12 mouse cellular contexts compared by ENCODE assay signal in the genomic region with DNA sequence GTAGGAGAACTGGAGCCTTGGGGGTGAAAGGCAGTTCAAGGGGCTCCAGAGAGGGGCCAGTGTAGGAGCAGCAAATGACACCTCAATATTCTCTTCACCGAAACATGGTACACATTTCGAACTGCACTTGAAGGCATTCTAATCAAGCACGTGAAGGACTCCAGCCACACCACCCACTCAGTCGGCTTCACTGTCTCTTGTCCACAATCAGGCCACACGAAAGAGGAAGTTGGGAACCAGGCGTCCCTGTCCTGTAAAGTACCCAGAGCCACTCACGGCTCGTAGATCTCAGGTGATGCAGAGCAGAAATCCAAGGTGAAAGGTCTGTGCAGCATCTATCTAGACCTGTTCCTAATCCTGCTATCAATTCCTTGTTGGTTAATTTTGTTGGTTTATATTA.
"Had no signal": no experiment of that assay in that cellular context is flagged by ENCODE, and none has a peak within 500 bp of the region (broad histone marks: within the 10 kb centered on the region; RNA-seq: fewer than 3 reads in every experiment).

No protein-coding gene starts in this region.

- H3K36me3 ChIP-seq: intestine, embryonic 15.5 days; kidney, embryonic 15.5 days; limb, embryonic 13.5 days; midbrain, embryonic 13.5 days; neural tube, embryonic 15.5 days had no signal

- H3K4me2 ChIP-seq: intestine, embryonic 15.5 days; kidney, embryonic 15.5 days; limb, embryonic 13.5 days; midbrain, embryonic 13.5 days; neural tube, embryonic 15.5 days had no signal

- H3K9ac ChIP-seq: intestine, embryonic 15.5 days; kidney, embryonic 15.5 days; limb, embryonic 13.5 days; liver, embryonic 14.5 days; midbrain, embryonic 13.5 days; neural tube, embryonic 15.5 days had no signal

- H3K27ac ChIP-seq: intestine, embryonic 15.5 days; kidney, embryonic 15.5 days; limb, embryonic 13.5 days; liver, embryonic 14.5 days; midbrain, embryonic 13.5 days; neural tube, embryonic 15.5 days had no signal

- H3K4me3 ChIP-seq: intestine, embryonic 15.5 days; kidney, embryonic 15.5 days; limb, embryonic 13.5 days; midbrain, embryonic 13.5 days; myocyte; neural tube, embryonic 15.5 days had no signal

- H3K9me3 ChIP-seq: intestine, embryonic 15.5 days; kidney, embryonic 15.5 days; limb, embryonic 13.5 days; midbrain, embryonic 13.5 days; neural tube, embryonic 15.5 days had no signal

- H3K27me3 ChIP-seq: intestine, embryonic 15.5 days; kidney, embryonic 15.5 days; limb, embryonic 13.5 days; midbrain, embryonic 13.5 days; neural tube, embryonic 15.5 days had no signal

- DNase-seq: kidney, postnatal 14 days; left cerebral cortex, postnatal 4 days; lung, adult 18-20 months; lung, postnatal 4 days; spleen, adult 18-20 months had no signal

- H3K4me1 ChIP-seq: intestine, embryonic 15.5 days; midbrain, embryonic 13.5 days had no signal

- ATAC-seq: intestine, embryonic 15.5 days; midbrain, embryonic 13.5 days had no signal
